Mouse (Mus musculus): ENCODE results near the gene Prdm16.

Gene Prdm16

GRCm38 (mm10) chr4:154558041-154558440, 78.6 kb downstream of the Prdm16 start:
- no peak for DNase-seq (ENCODE audit: low read depth, low spot score)

- no peak for DNase-seq (ENCODE audit: low read depth, low spot score)
These were observed 79.5 kb downstream of the Prdm16 start for GRCm38 (mm10) chr4:154557168-154557567.

- DNase-seq (ENCODE audit: low read depth, low spot score), result no peak
These were observed 80.3 kb downstream of the Prdm16 start for GRCm38 (mm10) chr4:154556418-154556817.

GRCm38 (mm10) chr4:154549961-154550393, 86.7 kb downstream of the Prdm16 start:
- DNase-seq (ENCODE audit: low read depth, low spot score), result no peak

- DNase-seq (ENCODE audit: low read depth, low spot score), result no peak
These were observed 87.2 kb downstream of the Prdm16 start for GRCm38 (mm10) chr4:154549497-154549896.

- no peak for DNase-seq (ENCODE audit: low read depth, low spot score)
These were observed 89.4 kb downstream of the Prdm16 start for GRCm38 (mm10) chr4:154547176-154547855.

- DNase-seq (ENCODE audit: low read depth, low spot score), result no peak
These were observed 91.4 kb downstream of the Prdm16 start for GRCm38 (mm10) chr4:154545296-154545695.

- DNase-seq (ENCODE audit: low read depth, low spot score), result peak; percentile 68
These were observed 92.8 kb downstream of the Prdm16 start for GRCm38 (mm10) chr4:154543921-154544320.

- DNase-seq (ENCODE audit: low read depth, low spot score), result no peak
These were observed 93.5 kb downstream of the Prdm16 start for GRCm38 (mm10) chr4:154543128-154543527.

- no peak for DNase-seq (ENCODE audit: low read depth, low spot score)
These were observed 94.1 kb downstream of the Prdm16 start for GRCm38 (mm10) chr4:154542568-154542967.

GRCm38 (mm10) chr4:154541632-154542276, 94.9 kb downstream of the Prdm16 start:
- no peak for DNase-seq (ENCODE audit: low read depth, low spot score)

- DNase-seq (ENCODE audit: low read depth, low spot score), result peak; percentile 56
These were observed 96.0 kb downstream of the Prdm16 start for GRCm38 (mm10) chr4:154540671-154541070.

- no peak for DNase-seq (ENCODE audit: low read depth, low spot score)
These were observed 97.0 kb downstream of the Prdm16 start for GRCm38 (mm10) chr4:154539703-154540102.

- no peak for DNase-seq (ENCODE audit: low read depth, low spot score)
These were observed 97.9 kb downstream of the Prdm16 start for GRCm38 (mm10) chr4:154538727-154539126.

- DNase-seq (ENCODE audit: low read depth, low spot score), result no peak
These were observed 100.6 kb downstream of the Prdm16 start for GRCm38 (mm10) chr4:154536110-154536509.

- DNase-seq (ENCODE audit: low read depth, low spot score), result no peak
These were observed 105.3 kb downstream of the Prdm16 start for GRCm38 (mm10) chr4:154531368-154531767.

- no peak for DNase-seq (ENCODE audit: low read depth, low spot score)
These were observed 106.3 kb downstream of the Prdm16 start for GRCm38 (mm10) chr4:154530336-154530735.

- no peak for DNase-seq (ENCODE audit: low read depth, low spot score)
These were observed 109.2 kb downstream of the Prdm16 start for GRCm38 (mm10) chr4:154527506-154527905.

GRCm38 (mm10) chr4:154526351-154526786, 110.3 kb downstream of the Prdm16 start:
- no peak for DNase-seq (ENCODE audit: low read depth, low spot score)

GRCm38 (mm10) chr4:154523898-154524297, 112.8 kb downstream of the Prdm16 start:
- DNase-seq (ENCODE audit: low read depth, low spot score), result peak; percentile 56

- no peak for DNase-seq (ENCODE audit: low read depth, low spot score)
These were observed 114.6 kb downstream of the Prdm16 start for GRCm38 (mm10) chr4:154521881-154522676.

- no peak for DNase-seq (ENCODE audit: low read depth, low spot score)
These were observed 117.1 kb downstream of the Prdm16 start for GRCm38 (mm10) chr4:154519470-154520037.
